Mouse (Mus musculus): ENCODE data around the gene 1700018B08Rik.

The 1700018B08Rik gene

DNA sequence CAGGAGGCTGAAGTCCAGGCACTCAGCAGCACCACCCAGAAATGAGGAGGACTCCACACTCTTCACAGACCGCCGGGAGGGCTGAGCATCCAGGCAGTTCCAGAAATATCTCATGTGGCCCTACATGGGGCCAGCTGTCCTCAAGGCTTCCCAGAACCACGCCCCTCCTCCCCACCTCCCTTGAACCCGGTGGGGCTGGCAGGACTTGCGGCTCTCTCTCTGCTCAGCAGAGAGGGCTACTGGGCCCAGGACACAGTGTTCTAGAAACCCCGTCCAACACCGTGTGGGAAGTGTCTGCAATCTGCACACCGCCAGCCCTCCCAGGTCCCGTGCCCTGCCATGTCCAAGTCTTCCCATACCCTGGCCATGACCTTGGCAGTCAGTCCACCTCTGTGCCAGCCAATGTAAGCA is 18.8 kb upstream of the 1700018B08Rik start:
- DNase-seq (ENCODE audit: low spot score in 2 of 2) = no peak

DNA sequence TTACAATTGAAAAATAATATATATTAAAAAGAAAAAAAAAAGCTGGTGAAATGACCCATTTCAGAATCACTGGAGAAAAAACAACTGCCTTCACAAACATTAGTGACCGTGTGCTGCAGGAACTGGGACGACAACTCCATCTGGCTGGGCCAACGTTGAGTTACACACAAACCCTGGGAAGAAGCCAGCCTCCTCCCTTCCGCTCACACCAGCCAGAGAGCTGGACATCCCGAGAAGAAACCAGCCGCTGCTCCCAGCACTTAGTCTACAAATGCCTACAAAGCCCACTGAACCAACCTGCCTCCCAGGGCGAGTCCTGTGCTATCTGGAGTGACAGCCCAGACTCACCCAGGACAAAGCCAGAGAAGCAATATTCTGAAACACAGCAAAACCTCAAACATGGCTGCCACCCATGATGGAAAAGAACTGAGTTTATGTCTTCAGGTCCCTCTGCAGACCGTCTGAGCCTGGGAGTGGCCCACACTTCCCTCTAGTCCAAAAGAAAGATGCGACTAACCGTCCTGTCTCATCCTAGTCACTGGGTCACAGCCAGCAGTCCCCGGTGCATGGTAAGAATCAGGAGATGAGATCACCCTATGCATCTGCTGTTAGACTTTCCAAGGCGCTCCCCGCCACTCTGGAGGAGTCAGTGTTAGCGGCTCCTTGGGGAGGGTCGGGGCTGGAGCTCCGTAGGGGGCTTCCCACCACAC is 17.7 kb upstream of the 1700018B08Rik start:
- no peak for DNase-seq (ENCODE audit: low spot score in 2 of 2)

DNA sequence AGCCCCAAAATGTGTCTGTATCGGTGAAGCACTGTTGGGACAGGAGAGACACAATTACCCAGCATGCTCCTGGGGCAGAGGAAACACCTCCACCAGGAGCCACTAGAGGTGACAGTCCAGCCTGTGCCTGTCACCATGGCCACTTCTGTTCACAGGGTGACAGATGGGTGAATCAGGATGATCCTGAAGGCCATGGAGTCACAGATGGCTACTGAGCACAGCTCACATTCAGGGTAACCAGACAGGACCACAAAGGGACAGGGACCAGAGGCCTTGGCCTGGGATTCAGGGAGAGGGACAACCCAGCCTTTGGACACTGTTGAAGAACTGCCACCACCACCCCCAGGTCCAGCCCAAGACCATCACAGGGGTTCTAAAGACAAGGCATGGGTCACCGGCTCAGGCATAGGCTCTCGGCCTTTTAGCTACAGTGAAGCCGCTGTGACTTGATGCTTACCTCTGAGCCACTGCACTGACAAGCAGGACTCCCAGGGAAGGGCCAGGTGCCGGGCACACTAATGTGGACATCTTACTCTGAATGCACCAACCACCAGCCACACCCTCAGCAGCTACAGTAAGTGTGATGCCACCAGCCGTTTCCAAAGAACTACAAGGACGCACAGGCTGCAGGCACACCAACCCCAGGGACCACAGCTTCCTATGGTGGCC is 16.4 kb upstream of the 1700018B08Rik start:
- DNase-seq (ENCODE audit: low spot score in 2 of 2) = no peak

DNA sequence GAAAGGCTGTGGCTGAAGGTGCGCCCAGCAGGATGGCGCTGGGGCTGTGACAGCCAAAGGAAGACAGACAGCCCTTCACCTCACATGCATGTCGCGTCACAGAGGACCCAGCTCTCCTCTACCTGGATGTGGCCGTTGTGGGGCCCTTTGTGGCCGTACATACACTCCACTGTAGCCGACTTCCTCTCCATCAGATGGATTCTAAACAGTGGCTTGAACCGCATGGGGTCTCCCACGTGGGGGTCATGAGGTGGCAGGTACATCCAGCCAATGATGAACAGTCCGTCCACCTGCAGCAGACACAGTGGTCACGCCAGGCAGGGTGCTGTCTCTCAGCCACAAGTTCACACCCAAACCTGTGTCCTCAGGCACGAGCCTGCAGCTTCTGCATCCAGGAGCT is 15.7 kb upstream of the 1700018B08Rik start:
- DNase-seq (ENCODE audit: low spot score in 2 of 2) = no peak

DNA sequence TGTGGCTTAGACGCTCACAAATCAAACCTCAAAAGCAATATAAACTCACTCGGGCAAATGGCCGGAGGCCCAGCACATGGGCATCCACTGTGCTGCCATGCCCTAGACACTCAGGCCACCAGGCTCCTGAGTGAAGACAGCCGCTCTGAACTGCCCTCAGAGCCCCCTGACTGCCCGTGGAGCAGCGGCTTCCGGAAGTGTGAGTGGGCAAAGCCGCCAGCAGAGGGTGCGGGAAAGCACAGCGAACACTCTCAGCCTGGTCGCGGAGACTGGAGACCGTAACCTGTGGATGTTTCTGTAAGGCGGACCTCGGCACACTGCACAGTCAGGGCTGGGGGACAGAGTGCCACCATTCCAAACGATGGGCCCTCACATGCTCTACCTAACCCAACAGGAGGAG is 14.4 kb upstream of the 1700018B08Rik start:
- no peak for DNase-seq (ENCODE audit: low spot score in 2 of 2)

DNA sequence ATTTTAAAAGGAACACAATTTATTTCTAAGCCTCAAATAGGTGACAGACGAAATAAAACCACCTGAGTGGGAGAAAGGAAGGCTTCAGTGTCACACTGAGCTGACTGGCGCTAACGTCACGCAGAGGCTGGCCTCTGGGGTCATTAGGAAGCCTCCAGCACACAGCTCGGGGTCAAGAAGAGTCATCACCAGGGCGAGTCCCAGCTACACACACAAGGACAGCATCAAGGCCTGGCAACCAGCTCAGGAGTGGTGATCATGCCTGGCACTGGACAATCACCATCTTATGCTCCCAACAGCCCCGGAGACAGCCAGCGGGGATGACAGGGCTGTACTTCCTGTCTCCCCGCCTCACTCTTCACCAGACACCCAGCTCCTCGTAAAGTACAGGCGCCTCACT is 13.6 kb upstream of the 1700018B08Rik start:
- no peak for DNase-seq (ENCODE audit: low spot score in 2 of 2)

DNA sequence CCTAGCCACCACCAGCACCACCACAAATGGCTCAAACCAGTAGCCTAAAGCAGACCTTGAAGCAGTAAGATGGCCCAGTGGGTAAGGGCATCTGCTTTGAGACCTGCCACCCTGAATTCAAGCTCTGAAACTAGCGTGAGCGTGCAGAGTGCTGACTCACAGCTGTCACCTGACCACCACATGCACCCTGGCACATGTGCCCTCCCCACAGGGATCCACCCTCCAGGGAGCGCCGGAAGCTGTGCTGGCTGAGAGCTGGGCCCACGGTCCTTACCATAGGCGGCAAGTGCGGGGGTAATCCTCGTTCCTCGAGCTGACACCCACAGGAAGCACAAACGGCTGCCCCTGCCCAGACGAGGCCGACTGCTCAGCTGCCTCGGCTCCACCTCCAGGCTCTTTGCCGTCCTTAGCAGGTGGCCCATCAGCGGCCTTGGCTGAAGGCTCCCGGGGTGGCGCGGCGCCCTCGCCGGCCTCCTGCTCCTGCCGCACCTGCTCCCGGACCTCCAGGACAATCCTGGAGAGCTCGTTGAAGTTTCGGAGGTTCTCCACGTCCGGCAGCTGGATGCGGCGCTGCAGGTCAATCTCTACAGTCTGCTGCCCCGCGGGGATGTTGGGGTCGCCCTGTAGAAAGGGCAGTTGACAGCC is 9.8 kb upstream of the 1700018B08Rik start:
- DNase-seq (ENCODE audit: low spot score in 2 of 2) = no peak

DNA sequence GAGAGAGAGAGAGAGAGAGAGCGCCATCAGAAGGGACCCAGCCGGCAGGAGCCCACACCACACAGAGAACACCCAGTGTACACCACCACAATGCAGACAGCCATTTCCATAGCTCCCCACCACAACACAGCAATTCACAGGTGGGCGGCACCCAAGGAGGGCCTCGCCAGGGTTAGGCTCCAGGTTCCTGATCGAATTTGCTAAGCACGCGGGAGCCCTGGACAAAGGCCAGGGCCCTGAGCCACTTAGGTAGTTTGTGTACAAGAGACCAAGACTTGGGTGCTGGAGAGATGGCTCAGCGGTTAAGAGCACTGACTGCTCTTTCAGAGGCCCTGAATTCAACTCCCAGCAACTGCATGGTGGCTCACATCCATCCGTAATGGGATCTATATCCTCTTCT is 8.4 kb upstream of the 1700018B08Rik start:
- no peak for DNase-seq (ENCODE audit: low spot score in 2 of 2)

DNA sequence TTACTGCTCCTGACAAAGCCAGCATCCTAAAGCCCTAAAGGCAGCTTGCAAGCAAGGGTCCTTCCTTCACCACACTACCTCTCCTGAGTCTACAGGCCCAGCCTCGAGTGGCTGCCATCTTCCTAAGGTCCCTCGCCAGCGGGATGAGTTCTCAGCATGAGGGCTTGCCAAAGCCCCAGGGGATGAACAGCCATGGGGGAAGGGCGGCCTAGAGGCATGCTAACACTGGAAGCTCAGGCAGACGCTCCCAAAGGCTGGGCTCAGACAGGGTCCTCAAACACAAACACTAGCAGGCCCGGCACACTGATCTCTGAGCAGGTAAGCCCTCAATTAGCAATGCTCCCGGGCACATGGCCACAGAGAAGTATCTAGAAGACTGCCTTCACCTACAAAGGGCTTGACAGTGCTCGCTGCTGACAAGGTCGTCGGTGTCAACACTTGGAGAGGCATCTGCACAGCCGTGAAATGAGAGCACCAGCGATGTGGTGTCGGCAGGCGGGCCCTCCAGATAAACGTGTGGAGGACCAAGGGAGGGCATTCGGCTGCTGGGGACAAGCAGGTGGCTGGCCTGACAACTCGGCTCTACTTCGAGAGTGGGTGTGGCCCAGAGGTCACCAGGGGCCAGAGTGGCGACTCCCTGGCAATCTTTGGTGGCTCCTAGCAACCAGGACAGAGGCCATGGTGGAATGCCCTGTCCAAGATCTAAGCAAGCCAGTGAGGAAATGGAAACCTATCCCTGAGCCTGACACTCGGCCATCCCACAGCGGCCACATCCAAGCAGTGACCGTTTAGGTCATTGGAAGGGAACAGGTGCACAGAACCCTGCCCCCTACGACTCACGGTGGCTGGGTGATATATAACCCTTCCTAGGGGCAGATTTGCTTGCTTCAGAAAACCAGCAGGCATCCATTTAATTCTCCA is 7.2 kb upstream of the 1700018B08Rik start:
- DNase-seq (ENCODE audit: low spot score in 2 of 2) = no peak

DNA sequence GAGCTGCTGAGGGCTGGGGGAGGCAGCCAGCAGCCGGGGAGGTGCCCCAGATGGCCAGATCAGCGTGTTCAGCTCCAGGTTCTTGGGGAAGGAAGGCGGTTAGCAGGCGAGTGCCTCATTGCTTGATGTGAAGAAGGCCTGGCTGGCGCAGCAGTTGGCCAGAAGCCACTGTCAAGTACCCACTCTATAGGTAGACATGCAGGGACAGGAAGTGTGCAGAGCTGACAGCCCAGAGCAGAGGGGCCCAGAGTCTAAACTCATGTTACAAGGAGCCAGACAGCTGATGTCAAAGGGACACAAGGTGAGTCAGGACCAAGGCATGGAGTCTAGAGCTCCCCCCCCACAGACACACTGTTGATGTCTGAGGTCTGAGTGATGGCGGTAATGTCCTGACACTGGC is 5.9 kb upstream of the 1700018B08Rik start:
- no peak for DNase-seq (ENCODE audit: low spot score in 2 of 2)

DNA sequence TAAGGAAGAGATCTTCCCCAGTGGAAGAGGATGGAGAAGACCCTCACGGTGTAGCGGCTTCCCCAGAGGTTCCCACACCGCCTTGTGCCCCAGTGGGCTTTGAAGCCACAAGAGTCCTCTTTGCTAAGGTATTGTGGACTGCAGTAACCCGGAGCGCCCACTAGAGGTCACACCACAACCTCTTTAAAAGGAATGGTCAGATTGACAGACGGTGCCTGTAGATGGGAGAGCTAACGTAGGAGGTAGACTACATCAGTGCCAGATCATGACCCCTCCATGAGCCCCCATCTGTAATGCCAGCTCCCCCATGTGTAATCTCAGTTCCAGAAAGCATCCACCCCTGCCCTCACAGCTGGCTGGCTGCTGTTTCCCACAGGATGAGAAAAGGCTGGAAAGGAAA is 3.0 kb upstream of the 1700018B08Rik start:
- peak; percentile 80 to 83 for DNase-seq (ENCODE audit: low spot score in 2 of 2)

DNA sequence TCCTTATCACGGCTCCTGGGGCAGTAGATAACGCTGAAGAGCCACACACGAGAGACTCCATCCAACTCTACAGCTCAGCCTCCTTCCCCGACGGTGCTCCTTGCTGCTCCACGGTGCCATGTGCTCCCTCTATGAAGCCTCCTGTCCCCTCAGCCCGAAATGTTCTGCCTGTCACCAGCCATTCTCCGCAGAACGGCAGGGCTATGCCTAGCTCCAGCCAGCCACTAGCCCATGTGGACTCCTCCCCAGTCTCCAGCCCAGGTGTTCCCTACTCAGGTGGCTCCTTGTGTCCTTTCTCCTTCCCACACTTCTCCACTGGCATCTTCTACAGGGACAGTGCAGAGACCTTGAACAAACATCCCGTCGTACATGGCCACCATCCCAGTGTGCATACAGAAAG is 816 bp upstream of the 1700018B08Rik start:
- no peak for DNase-seq (ENCODE audit: low spot score in 2 of 2)

DNA sequence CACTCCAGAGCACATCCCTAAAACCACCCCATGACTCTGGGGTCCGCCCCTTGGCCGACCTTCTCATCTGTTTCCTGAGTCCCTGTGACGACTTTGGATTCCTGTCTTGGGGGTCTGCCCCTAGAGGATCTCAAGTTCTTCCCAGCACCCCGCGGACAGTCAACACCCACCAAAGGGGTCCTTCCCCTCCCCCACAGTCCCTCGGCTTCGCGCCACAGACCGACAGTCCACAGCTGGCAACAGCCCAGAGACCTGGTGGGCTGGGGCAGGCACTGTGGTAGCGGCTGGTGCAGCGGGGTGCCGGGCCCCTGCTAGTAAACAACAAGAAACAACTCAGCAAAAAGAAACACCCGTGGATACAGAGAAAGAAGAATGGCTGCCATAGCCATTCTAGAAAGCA is 1.2 kb downstream of the 1700018B08Rik start:
- DNase-seq (ENCODE audit: low spot score in 2 of 2) = no peak

DNA sequence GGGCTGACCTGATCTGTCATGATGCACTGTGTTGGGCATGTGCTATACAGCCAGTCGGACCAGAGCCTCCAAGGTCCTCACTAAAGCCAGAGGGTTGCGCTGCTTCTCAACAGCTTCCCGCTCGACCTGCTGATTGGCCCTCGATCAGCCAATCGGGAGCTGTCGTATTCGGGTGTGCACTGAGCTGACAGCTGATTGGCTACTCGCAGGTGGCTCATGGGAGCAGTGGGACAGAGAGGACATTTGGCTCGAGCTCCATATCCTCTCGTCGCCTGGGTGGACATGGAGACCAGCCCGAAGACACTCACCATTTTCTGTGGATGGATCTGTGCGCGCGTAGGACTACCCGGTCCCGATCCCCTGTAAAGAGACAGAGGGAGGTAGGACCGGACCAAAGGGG is 2.3 kb downstream of the 1700018B08Rik start:
- no peak for DNase-seq (ENCODE audit: low spot score in 2 of 2)

DNA sequence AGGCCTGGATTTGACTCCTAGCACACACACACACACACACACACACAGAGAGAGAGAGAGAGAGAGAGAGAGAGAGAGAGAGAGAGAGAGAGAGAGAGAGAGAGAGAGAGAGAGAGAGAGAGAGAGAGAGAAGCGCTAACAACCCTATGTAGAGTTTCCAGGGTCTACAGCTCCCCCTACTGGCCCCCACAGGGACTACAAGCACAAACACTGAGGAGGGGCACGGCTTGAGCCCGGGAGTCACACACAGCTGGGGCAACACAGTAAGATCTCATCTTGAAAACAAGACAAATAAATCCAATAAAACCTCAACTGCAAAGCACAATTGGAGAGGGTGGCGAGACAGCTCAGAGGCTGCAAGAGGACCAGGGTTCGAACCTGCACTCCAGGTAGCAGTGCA is 11.7 kb downstream of the 1700018B08Rik start:
- no peak for DNase-seq (ENCODE audit: low spot score in 2 of 2)

DNA sequence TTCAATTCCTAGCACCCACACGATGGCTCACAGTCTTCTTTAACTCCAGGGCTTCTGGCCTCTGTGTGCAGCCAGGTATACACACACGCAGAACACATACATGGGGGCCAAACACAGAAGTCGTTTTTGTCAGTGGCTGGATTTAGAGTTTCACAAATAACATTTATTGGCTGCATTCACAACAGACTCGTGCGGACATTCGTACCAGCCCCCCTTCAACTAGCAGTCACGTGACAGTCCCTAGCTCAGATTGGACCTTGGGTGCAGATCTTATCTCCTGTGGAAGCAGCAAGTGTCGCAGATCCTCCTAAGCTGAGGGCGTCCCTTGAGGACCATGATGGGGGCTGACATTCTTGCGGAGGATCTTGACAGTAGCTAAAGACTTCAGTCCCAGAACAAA is 13.5 kb downstream of the 1700018B08Rik start:
- no peak for DNase-seq (ENCODE audit: low spot score in 2 of 2)

DNA sequence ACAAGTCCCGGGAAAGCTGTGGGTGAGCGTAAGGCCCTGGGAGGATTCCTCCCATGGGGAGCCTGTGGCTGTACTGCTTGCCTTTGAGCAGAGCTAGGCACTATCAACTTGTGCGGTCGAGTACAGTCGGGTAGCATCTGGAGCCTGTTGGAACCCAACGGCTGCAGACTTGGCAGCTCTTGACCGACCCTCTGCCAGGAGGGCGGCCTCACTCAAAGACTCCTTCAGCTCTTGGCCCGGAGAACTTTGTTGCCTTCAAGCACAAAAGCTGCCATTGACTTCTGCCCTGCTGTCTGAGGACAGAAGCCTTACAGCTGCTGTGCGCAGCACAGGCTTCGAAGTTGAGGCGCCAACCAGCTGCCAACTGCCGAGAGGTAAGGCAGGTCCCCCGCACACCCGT is 15.3 kb downstream of the 1700018B08Rik start:
- DNase-seq (ENCODE audit: low spot score in 2 of 2) = no peak

DNA sequence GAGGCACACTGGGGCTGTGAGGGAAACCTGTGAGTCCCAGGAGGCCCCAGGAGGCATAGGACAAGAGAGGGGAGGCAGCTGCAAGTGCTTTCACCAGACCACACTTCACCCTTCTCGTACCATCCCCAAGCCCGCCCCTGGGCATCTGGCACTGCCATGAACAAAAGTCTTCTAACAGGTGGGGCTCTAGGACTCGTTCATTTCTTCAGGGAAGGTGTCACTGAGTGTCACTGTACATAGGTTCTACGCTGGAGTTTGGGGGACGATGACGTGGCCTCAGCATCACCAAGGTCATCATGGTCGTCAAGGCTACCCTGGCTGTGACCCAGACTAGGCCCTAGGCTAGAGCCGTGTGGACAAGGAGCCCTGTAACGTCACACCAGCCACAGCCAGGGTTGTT is 16.4 kb downstream of the 1700018B08Rik start:
- no peak for DNase-seq (ENCODE audit: low spot score in 2 of 2)

DNA sequence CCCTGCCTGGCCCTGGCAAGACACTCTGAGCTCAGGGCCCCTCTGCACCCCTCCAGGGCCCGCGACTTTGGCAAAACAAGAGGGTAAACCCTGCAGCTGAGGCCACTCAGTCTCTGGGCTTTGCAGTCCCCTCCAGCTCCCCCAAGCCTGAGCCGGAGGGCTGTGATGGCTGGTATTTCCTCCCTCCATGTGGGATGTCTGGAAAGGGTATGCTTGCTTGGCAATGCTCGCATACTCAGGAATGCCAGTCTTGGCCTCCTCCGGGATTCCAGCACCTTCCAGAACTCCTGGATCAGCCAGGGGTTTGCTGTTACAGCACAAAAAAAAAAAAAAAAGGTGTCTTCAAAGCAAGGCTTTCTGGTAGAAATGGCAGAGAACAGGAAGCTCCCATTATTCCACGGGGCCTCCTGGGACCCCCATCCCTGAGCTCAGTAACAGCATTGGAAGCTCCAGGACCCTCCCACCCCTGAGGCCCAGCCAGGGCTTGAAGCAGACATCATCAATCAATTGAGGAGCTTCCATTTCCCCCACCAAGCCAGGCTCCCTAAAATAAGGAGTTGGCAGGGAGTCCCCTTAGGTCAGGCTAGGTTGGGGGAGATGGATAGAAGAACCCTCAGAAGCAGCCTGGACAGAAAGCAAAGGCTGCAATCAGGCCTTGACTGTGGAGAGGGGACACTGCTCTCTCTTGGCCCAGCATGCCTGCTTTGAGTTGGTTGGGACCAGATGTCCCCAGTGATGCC is 17.1 kb downstream of the 1700018B08Rik start:
- no peak for DNase-seq (ENCODE audit: low spot score in 2 of 2)

DNA sequence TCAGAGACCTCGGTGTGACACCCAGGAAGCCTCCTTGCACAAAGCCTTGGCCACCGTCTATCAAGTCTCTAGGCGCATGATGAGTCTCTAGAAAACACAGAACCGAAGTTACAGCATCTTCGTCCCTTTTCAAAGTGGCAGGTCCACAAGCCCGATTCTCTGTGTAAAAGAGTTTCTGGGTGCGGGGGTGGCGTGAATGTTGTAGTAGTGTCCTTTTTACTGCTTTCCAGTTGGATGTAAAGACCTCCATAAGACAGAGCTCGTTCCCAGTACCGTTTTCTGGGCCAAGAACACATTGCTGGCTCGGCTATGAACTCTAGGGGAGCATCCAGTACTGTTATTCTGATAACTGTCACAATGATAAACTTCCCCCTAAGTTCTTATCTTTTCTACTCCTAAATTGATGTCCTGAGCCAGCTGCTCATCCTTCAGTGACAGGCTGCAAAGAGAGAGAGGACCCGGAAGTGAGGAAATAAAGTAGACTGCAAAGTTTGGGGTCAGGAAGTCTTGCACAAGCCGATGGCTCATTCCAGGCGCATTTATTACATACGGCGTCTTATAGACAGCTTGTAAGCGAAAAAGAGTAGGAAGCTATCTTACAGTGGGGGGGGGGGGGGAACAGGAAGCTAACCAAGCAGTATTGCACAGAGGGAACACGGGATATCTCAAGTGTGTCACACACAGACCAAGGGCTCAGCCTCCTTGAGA is 18.9 kb downstream of the 1700018B08Rik start:
- DNase-seq (ENCODE audit: low spot score in 2 of 2) = no peak

DNA sequence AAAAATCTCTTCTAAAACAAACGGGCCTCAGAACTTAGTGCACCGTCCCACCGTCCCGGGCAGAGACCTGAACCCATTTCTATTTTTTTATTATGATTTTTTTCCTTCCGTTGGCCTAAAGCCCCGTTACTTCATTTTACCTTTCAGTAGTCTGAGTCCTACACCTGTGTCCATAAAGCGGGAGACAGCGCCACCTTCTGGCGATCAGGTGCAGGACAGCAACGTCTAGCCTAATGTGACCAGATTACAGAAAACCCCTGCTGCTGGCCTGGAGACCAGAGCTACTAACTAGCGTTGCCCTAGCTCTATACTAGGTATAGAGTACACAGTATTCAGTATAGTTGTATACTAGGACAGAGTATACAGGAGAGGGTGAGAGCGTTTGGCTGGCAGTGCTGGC is 30.7 kb downstream of the 1700018B08Rik start:
- peak; percentile 77 to 89 for DNase-seq (ENCODE audit: low spot score in 2 of 2)

Measured in right cerebral cortex, adult 2 months (tissue).